Mouse (Mus musculus): ENCODE measurements around the gene Gipc1. TPM values are rescaled to one million over a fixed set of nuclear protein-coding genes. Genes with fewer than 3 reads are reported as not detected.

The Gipc1 gene
- polyA plus RNA-seq, 1 experiment from 2014 or later, result 123 TPM

GRCm38 (mm10) chr8:83638856-83639255 is 13.6 kb upstream of the Gipc1 start:
- ATAC-seq (no peak), DNase-seq (ENCODE audit: low spot score) (no peak)
- Histone ChIP-seq H3K27ac (ENCODE audit: low read length) (no peak overlapping the region), H3K36me3 (ENCODE audit: insufficient read depth, low read length) (no peaks in the 10 kb centered on the region), H3K9me3 (ENCODE audit: low read length) (no peaks in the 10 kb centered on the region), H3K27me3 (replicated peaks; ENCODE audit: insufficient read depth, low read length) (no peaks in the 10 kb centered on the region), H3K9ac (replicated peaks; ENCODE audit: low read depth) (no peak overlapping the region), H3K4me2 (replicated peaks; ENCODE audit: low read depth, low read length) (no peak overlapping the region), H3K4me3 (ENCODE audit: low read depth, low read length) (no peak overlapping the region), H3K4me1 (ENCODE audit: insufficient read depth, low read depth, low read length) (no peaks in the 10 kb centered on the region)
- 53% methylated on average over 4 of the region's 4 CpGs for WGBS
- TF ChIP-seq CTCF (IDR thresholded peaks at IDR 0.05), result no peak

- ATAC-seq, result no peak
- 59% methylated on average over 5 of the region's 5 CpGs for WGBS
- Histone ChIP-seq H3K27ac (ENCODE audit: low read length) (no peak overlapping the region), H3K4me1 (ENCODE audit: insufficient read depth, low read depth, low read length) (no peaks in the 10 kb centered on the region), H3K4me3 (ENCODE audit: low read depth, low read length) (no peak overlapping the region), H3K27me3 (replicated peaks; ENCODE audit: insufficient read depth, low read length) (no peaks in the 10 kb centered on the region), H3K4me2 (replicated peaks; ENCODE audit: low read depth, low read length) (no peak overlapping the region), H3K36me3 (ENCODE audit: insufficient read depth, low read length) (no peaks in the 10 kb centered on the region), H3K9me3 (ENCODE audit: low read length) (no peaks in the 10 kb centered on the region), H3K9ac (replicated peaks; ENCODE audit: low read depth) (no peak overlapping the region)
- DNase-seq (ENCODE audit: low spot score), result no peak
- TF ChIP-seq EP300 (IDR thresholded peaks at IDR 0.05) (no peak), CTCF (IDR thresholded peaks at IDR 0.05) (no peak)
These were observed 12.8 kb upstream of the Gipc1 start for GRCm38 (mm10) chr8:83639649-83640048.

- DNase-seq (ENCODE audit: low spot score), result no peak
These were observed 5.0 kb upstream of the Gipc1 start for GRCm38 (mm10) chr8:83647511-83647910.

GRCm38 (mm10) chr8:83648031-83648430 is 4.4 kb upstream of the Gipc1 start:
- no peak for ATAC-seq
- H3K4me1 ChIP-seq (ENCODE audit: insufficient read depth, low read depth, low read length), result no peaks in the 10 kb centered on the region
- no peaks in the 10 kb centered on the region for H3K36me3 ChIP-seq (ENCODE audit: insufficient read depth, low read length)
- H3K9me3 ChIP-seq (ENCODE audit: low read length), result no peaks in the 10 kb centered on the region
- no peak for DNase-seq (ENCODE audit: low spot score)
- H3K4me2 ChIP-seq (replicated peaks; ENCODE audit: low read depth, low read length), result no peak overlapping the region
- H3K9ac ChIP-seq (replicated peaks; ENCODE audit: low read depth), result no peak overlapping the region
- no peak overlapping the region for H3K27ac ChIP-seq (ENCODE audit: low read length)
- TF ChIP-seq CTCF (IDR thresholded peaks at IDR 0.05) (no peak), EP300 (IDR thresholded peaks at IDR 0.05) (no peak)
- H3K27me3 ChIP-seq (replicated peaks; ENCODE audit: insufficient read depth, low read length), result no peaks in the 10 kb centered on the region
- 88% methylated on average over 4 of the region's 4 CpGs for WGBS
- H3K4me3 ChIP-seq (ENCODE audit: low read depth, low read length), result no peak overlapping the region

More at GRCm38 (mm10) chr8:83647511-83647910, 5.0 kb upstream of the Gipc1 start:
- no peak for ATAC-seq
- H3K27me3 ChIP-seq (replicated peaks; ENCODE audit: insufficient read depth, low read length), result no peaks in the 10 kb centered on the region
- H3K9me3 ChIP-seq (ENCODE audit: low read length), result no peaks in the 10 kb centered on the region
- 95% methylated on average over 11 of the region's 11 CpGs for WGBS
- no peak overlapping the region for H3K27ac ChIP-seq (ENCODE audit: low read length)
- no peak for TF ChIP-seq EP300 (IDR thresholded peaks at IDR 0.05)
- no peak for TF ChIP-seq CTCF (IDR thresholded peaks at IDR 0.05)
- H3K9ac ChIP-seq (replicated peaks; ENCODE audit: low read depth), result no peak overlapping the region
- H3K36me3 ChIP-seq (ENCODE audit: insufficient read depth, low read length), result no peaks in the 10 kb centered on the region
- H3K4me1 ChIP-seq (ENCODE audit: insufficient read depth, low read depth, low read length), result no peaks in the 10 kb centered on the region
- H3K4me3 ChIP-seq (ENCODE audit: low read depth, low read length), result no peak overlapping the region
- H3K4me2 ChIP-seq (replicated peaks; ENCODE audit: low read depth, low read length), result no peak overlapping the region

GRCm38 (mm10) chr8:83649699-83650098 is 2.8 kb upstream of the Gipc1 start:
- no peak for ATAC-seq
- no peak overlapping the region for H3K4me2 ChIP-seq (replicated peaks; ENCODE audit: low read depth, low read length)

GRCm38 (mm10) chr8:83652744-83653661 is 526 bp downstream of the Gipc1 start:
- under 1% methylated on average over 42 of the region's 46 CpGs for WGBS
- TF ChIP-seq CTCF (IDR thresholded peaks at IDR 0.05) (no peak), EP300 (IDR thresholded peaks at IDR 0.05) (no peak)
- Histone ChIP-seq H3K4me2 (replicated peaks; ENCODE audit: low read depth, low read length) (peak overlapping the region; percentile 75), H3K9me3 (ENCODE audit: low read length) (no peaks in the 10 kb centered on the region), H3K4me3 (ENCODE audit: low read depth, low read length) (peak overlapping the region; percentile 95), H3K36me3 (ENCODE audit: insufficient read depth, low read length) (no peaks in the 10 kb centered on the region), H3K27me3 (replicated peaks; ENCODE audit: insufficient read depth, low read length) (no peaks in the 10 kb centered on the region), H3K9ac (replicated peaks; ENCODE audit: low read depth) (peak overlapping the region; percentile 82), H3K27ac (ENCODE audit: low read length) (peak overlapping the region; percentile 91), H3K4me1 (ENCODE audit: insufficient read depth, low read depth, low read length) (peaks cover 8% of the 10 kb centered on the region; the same call in 1 of the 2 replicates)
- DNase-seq (ENCODE audit: low spot score) (peak; percentile 73), ATAC-seq (peak; percentile 4)

More at GRCm38 (mm10) chr8:83649699-83650098, 2.8 kb upstream of the Gipc1 start:
- 96% methylated on average over 6 of the region's 6 CpGs for WGBS
- Histone ChIP-seq H3K9ac (replicated peaks; ENCODE audit: low read depth) (no peak overlapping the region), H3K4me1 (ENCODE audit: insufficient read depth, low read depth, low read length) (peaks cover 8% of the 10 kb centered on the region; the same call in 1 of the 2 replicates), H3K27me3 (replicated peaks; ENCODE audit: insufficient read depth, low read length) (no peaks in the 10 kb centered on the region), H3K4me3 (ENCODE audit: low read depth, low read length) (no peak overlapping the region), H3K27ac (ENCODE audit: low read length) (no peak overlapping the region), H3K9me3 (ENCODE audit: low read length) (no peaks in the 10 kb centered on the region), H3K36me3 (ENCODE audit: insufficient read depth, low read length) (no peaks in the 10 kb centered on the region)
- DNase-seq (ENCODE audit: low spot score), result no peak
- TF ChIP-seq EP300 (IDR thresholded peaks at IDR 0.05) (no peak), CTCF (IDR thresholded peaks at IDR 0.05) (no peak)

All from lung, postnatal 0 days (tissue).